Mouse (Mus musculus): ENCODE data around the gene Soga3. TPM values are rescaled to one million over a fixed set of nuclear protein-coding genes. Genes with fewer than 3 reads are reported as not detected.

The Soga3 gene
- total and polyA plus RNA-seq, 3 experiments = not detected

DNA sequence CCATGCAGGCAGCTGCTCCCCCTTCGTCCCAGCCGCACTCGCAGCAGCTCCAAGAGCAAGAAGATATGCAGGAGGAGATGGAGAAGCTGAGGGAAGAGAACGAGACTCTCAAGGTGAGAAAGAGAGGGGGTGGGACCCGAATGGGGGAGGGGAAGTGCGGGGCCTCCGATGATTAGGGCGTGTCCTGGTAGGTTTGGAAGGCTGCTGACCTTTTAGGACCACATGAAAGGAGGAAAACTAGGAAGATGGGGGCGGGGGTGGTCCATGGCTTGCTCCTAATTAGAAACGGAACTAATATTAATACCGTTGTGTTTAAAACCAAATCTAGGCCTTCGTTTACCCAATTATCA, 4.0 kb downstream of the Soga3 start:
- H3K4me2 ChIP-seq (ENCODE audit: insufficient read depth, low read depth, poor library complexity, severe bottlenecking) = no peak overlapping the region
- H3K9ac ChIP-seq (ENCODE audit: insufficient read depth, low read depth) = no peak overlapping the region
- H3K27ac ChIP-seq (ENCODE audit: insufficient read depth, low read depth) = no peak overlapping the region
- H3K79me2 ChIP-seq (replicated peaks; ENCODE audit: control insufficient read depth, extremely low read depth, insufficient read depth, poor library complexity, severe bottlenecking) = no peaks in the 10 kb centered on the region
- H3K9me3 ChIP-seq (replicated peaks; ENCODE audit: low read length) = peaks cover 9% of the 10 kb centered on the region
- in situ Hi-C loops (cut with MboI; ENCODE audit: low pct_ligation_motif_present, low pct_unique_long_range_greater_than_20kb, low sequenced_read_pairs) = no loop called here
- H3K27me3 ChIP-seq (replicated peaks) = no peaks in the 10 kb centered on the region
- H3K4me3 ChIP-seq (replicated peaks in 1 of 3; ENCODE audit: low read depth in 2 of 3, low read length in 2 of 3, poor library complexity in 1 of 3) = no peak overlapping the region
- H3K36me3 ChIP-seq (replicated peaks in 1 of 2; ENCODE audit: control insufficient read depth in 1 of 2, insufficient read depth in 1 of 2, low read length in 1 of 2) = no peaks in the 10 kb centered on the region
- no peak for DNase-seq (ENCODE audit: extremely low read depth)
- dilution Hi-C loops (cut with MboI; ENCODE audit: extremely low pct_ligation_motif_present, extremely low pct_unique_long_range_greater_than_20kb, low sequenced_read_pairs) = no loop called here
- H3K4me1 ChIP-seq (ENCODE audit: control insufficient read depth in 1 of 2, insufficient read depth in 2 of 2) = no peaks in the 10 kb centered on the region
- TF ChIP-seq MAZ (IDR thresholded peaks at IDR 0.05; ENCODE audit: low read depth, low read length) (no peak), CHD1 (IDR thresholded peaks at IDR 0.05; ENCODE audit: low read depth, low read length) (no peak), USF2 (conservative IDR thresholded peaks at IDR 0.05; ENCODE audit: low read depth, low read length) (no peak), HCFC1 (IDR thresholded peaks at IDR 0.05; ENCODE audit: low read depth, low read length) (no peak), ZNF384 (IDR thresholded peaks at IDR 0.05; ENCODE audit: low read depth, low read length) (no peak), GABPA (IDR thresholded peaks at IDR 0.05; ENCODE audit: insufficient replicate concordance, low read depth, low read length) (no peak)

DNA sequence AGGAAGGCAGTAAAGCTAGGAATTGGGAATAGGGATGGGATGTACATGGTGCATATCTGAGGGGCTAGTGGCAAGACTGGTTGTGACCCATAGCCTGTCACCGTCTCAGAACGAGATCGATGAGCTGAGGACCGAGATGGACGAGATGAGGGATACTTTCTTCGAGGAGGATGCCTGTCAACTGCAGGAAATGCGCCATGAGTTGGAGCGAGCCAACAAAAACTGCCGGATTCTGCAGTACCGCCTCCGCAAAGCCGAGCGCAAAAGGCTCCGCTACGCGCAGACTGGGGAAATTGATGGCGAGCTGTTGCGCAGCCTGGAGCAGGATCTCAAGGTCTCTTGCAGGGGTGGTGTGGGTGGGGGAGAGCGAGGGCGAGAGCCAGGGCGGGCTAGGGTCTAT, 4.4 kb downstream of the Soga3 start:
- Histone ChIP-seq H3K4me3 (replicated peaks in 1 of 3; ENCODE audit: low read depth in 2 of 3, low read length in 2 of 3, poor library complexity in 1 of 3) (no peak overlapping the region), H3K9ac (ENCODE audit: insufficient read depth, low read depth) (no peak overlapping the region), H3K27ac (ENCODE audit: insufficient read depth, low read depth) (no peak overlapping the region), H3K4me2 (ENCODE audit: insufficient read depth, low read depth, poor library complexity, severe bottlenecking) (no peak overlapping the region), H3K4me1 (ENCODE audit: control insufficient read depth in 1 of 2, insufficient read depth in 2 of 2) (no peaks in the 10 kb centered on the region), H3K79me2 (replicated peaks; ENCODE audit: control insufficient read depth, extremely low read depth, insufficient read depth, poor library complexity, severe bottlenecking) (no peaks in the 10 kb centered on the region), H3K9me3 (replicated peaks; ENCODE audit: low read length) (peaks cover 9% of the 10 kb centered on the region), H3K36me3 (replicated peaks in 1 of 2; ENCODE audit: control insufficient read depth in 1 of 2, insufficient read depth in 1 of 2, low read length in 1 of 2) (no peaks in the 10 kb centered on the region), H3K27me3 (replicated peaks) (no peaks in the 10 kb centered on the region)
- DNase-seq (ENCODE audit: extremely low read depth) = no peak
- in situ Hi-C loops (cut with MboI; ENCODE audit: low pct_ligation_motif_present, low pct_unique_long_range_greater_than_20kb, low sequenced_read_pairs) (no loop called here), dilution Hi-C loops (cut with MboI; ENCODE audit: extremely low pct_ligation_motif_present, extremely low pct_unique_long_range_greater_than_20kb, low sequenced_read_pairs) (no loop called here)
- TF ChIP-seq ZMIZ1 (IDR thresholded peaks at IDR 0.05; ENCODE audit: low read depth, low read length) = no peak
- TF ChIP-seq MAX (IDR thresholded peaks at IDR 0.05; ENCODE audit: low read length) = no peak
- TF ChIP-seq TBP (conservative IDR thresholded peaks at IDR 0.05; ENCODE audit: low read depth, low read length) = no peak
- no peak for TF ChIP-seq JUN (IDR thresholded peaks at IDR 0.05; ENCODE audit: insufficient read depth, low read depth, low read length)
- TF ChIP-seq HCFC1 (IDR thresholded peaks at IDR 0.05; ENCODE audit: low read depth, low read length) = no peak
- no peak for TF ChIP-seq KAT2A (IDR thresholded peaks at IDR 0.05; ENCODE audit: insufficient replicate concordance, low read length)
- TF ChIP-seq USF2 (conservative IDR thresholded peaks at IDR 0.05; ENCODE audit: low read depth, low read length) = no peak
- no peak for TF ChIP-seq MAFK (IDR thresholded peaks at IDR 0.05; ENCODE audit: insufficient replicate concordance, low read length)
- TF ChIP-seq EP300 (IDR thresholded peaks at IDR 0.05; ENCODE audit: low read length) = no peak
- TF ChIP-seq TCF12 (IDR thresholded peaks at IDR 0.05; ENCODE audit: low read depth, low read length) = no peak
- TF ChIP-seq NELFE (IDR thresholded peaks at IDR 0.05; ENCODE audit: low read depth, low read length) = no peak
